Mouse (Mus musculus) lung, embryonic 16.5 days (tissue): ENCODE results near the gene Kcnk5. TPM values are rescaled to one million over a fixed set of nuclear protein-coding genes. Genes with fewer than 3 reads are reported as not detected.

Experiments
- ATAC-seq: fragments of 200-750 bp; cut with Nextera tagmentation; 2 replicates; pipeline ENCODE4 v1.8.0; 2017; ENCODE audit warnings: low read depth, mild to moderate bottlenecking, moderate library complexity
- H3K27ac ChIP-seq: fragments of 300-500 bp; sonication (generic); 2 replicates; pipeline ENCODE4 v1.5.1; 2014; ENCODE audit warnings: mild to moderate bottlenecking, control low read depth, low read length
- H3K27me3 ChIP-seq: fragments of 300-500 bp; sonication (generic); 2 replicates; pipeline ENCODE4 v1.6.1; 2014; ENCODE audit warnings: low read depth, low read length, mixed read lengths; ENCODE audit not compliant: control insufficient read depth, insufficient read depth
- H3K36me3 ChIP-seq: fragments of 300-500 bp; sonication (generic); 2 replicates; pipeline ENCODE4 v1.6.1; 2014; ENCODE audit warnings: low read length; ENCODE audit not compliant: control insufficient read depth, insufficient read depth
- H3K4me1 ChIP-seq: fragments of 300-500 bp; sonication (generic); replicated peaks from 2 replicates; pipeline ENCODE4 v1.6.1; 2014; ENCODE audit warnings: low read length, mixed read lengths; ENCODE audit not compliant: control insufficient read depth, insufficient read depth
- H3K4me2 ChIP-seq: fragments of 300-500 bp; sonication (generic); 2 replicates; pipeline ENCODE4 v1.6.1; 2014; ENCODE audit warnings: low read depth, low read length, control low read depth
- H3K4me3 ChIP-seq: fragments of 300-500 bp; sonication (generic); 2 replicates; pipeline ENCODE4 v1.5.1; 2014; ENCODE audit warnings: mild to moderate bottlenecking, low read length, control low read depth
- H3K9ac ChIP-seq: fragments of 300-500 bp; sonication (generic); 2 replicates; pipeline ENCODE4 v1.6.1; 2014; ENCODE audit warnings: low read length, control low read depth
- H3K9me3 ChIP-seq: fragments of 300-500 bp; sonication (generic); 2 replicates; pipeline ENCODE4 v1.6.1; 2016; ENCODE audit warnings: low read length; ENCODE audit not compliant: control insufficient read depth
- WGBS: fragments of 180-500 bp; shearing (Covaris S2); extraction: QIAGEN DNeasy Blood & Tissue Kit; methylation state at CpG from one replicate; pipeline ENCODE4 v1.1.7; 2014; 5-methylcytosine and 5-hydroxymethylcytosine counted together
- polyA plus RNA-seq: library from polyadenylated mRNA; unstranded; fragments of >200 nt; fragmentation: Nextera tagmentation; extraction: Ambion mirVana; gene quantifications from 2 replicates; pipeline ENCODE4 v1.2.1, GENCODE M21; 2015

The Kcnk5 gene
- polyA plus RNA-seq, 1 experiment from 2014 or later = 14.2 TPM

- no peak for ATAC-seq
- H3K9ac ChIP-seq = no peak overlapping the region
Observed at GRCm38 (mm10) chr14:20175114-20175513, 6.5 kb downstream of the Kcnk5 start.

GRCm38 (mm10) chr14:20174696-20175095 is 6.9 kb downstream of the Kcnk5 start:
- Histone ChIP-seq H3K9me3 (no peaks in the 10 kb centered on the region), H3K27me3 (no peaks in the 10 kb centered on the region), H3K36me3 (no peaks in the 10 kb centered on the region), H3K4me2 (no peak overlapping the region), H3K27ac (no peak overlapping the region), H3K4me3 (no peak overlapping the region), H3K4me1 (peaks cover 55% of the 10 kb centered on the region), H3K9ac (no peak overlapping the region)
- WGBS = 80% methylated on average over 6 of the region's 6 CpGs
- no peak for ATAC-seq

More at GRCm38 (mm10) chr14:20175114-20175513, 6.5 kb downstream of the Kcnk5 start:
- H3K9me3 ChIP-seq = no peaks in the 10 kb centered on the region
- H3K27ac ChIP-seq = no peak overlapping the region
- H3K36me3 ChIP-seq = no peaks in the 10 kb centered on the region
- H3K4me2 ChIP-seq = no peak overlapping the region
- peaks cover 58% of the 10 kb centered on the region for H3K4me1 ChIP-seq
- no peaks in the 10 kb centered on the region for H3K27me3 ChIP-seq
- no peak overlapping the region for H3K4me3 ChIP-seq
- 71% methylated on average over 7 of the region's 7 CpGs for WGBS

- no peak for ATAC-seq
- H3K9ac ChIP-seq = no peak overlapping the region
Observed at GRCm38 (mm10) chr14:20173873-20174490, 7.6 kb downstream of the Kcnk5 start.

GRCm38 (mm10) chr14:20172924-20173323 is 8.7 kb downstream of the Kcnk5 start:
- H3K36me3 ChIP-seq = no peaks in the 10 kb centered on the region
- peak overlapping the region; percentile 82 for H3K27ac ChIP-seq
- peaks cover 39% of the 10 kb centered on the region for H3K4me1 ChIP-seq
- H3K27me3 ChIP-seq = no peaks in the 10 kb centered on the region
- H3K4me2 ChIP-seq = no peak overlapping the region
- no peak overlapping the region for H3K4me3 ChIP-seq
- no peaks in the 10 kb centered on the region for H3K9me3 ChIP-seq
- peak; percentile 32; the same call in 1 of the 2 replicates for ATAC-seq
- 0 out of 2 replicates have a peak overlapping the region, but pooled peaks have one; percentile 9 for H3K9ac ChIP-seq
- 24% methylated on average over 4 of the region's 4 CpGs for WGBS

More at GRCm38 (mm10) chr14:20173873-20174490, 7.6 kb downstream of the Kcnk5 start:
- Histone ChIP-seq H3K27me3 (no peaks in the 10 kb centered on the region), H3K4me3 (no peak overlapping the region), H3K4me1 (peaks cover 48% of the 10 kb centered on the region), H3K36me3 (no peaks in the 10 kb centered on the region), H3K9me3 (no peaks in the 10 kb centered on the region), H3K27ac (peak overlapping the region; percentile 82), H3K4me2 (no peak overlapping the region)
- WGBS = 79% methylated on average over 14 of the region's 14 CpGs

GRCm38 (mm10) chr14:20172509-20172908 is 9.1 kb downstream of the Kcnk5 start:
- no peaks in the 10 kb centered on the region for H3K9me3 ChIP-seq
- H3K36me3 ChIP-seq = no peaks in the 10 kb centered on the region
- WGBS = 37% methylated on average over 5 of the region's 5 CpGs
- H3K4me2 ChIP-seq = no peak overlapping the region
- H3K4me3 ChIP-seq = no peak overlapping the region
- peaks cover 38% of the 10 kb centered on the region for H3K4me1 ChIP-seq
- no peaks in the 10 kb centered on the region for H3K27me3 ChIP-seq
- peak; percentile 79 for ATAC-seq
- peak overlapping the region; percentile 82 for H3K27ac ChIP-seq
- 0 out of 2 replicates have a peak overlapping the region, but pooled peaks have one; percentile 9 for H3K9ac ChIP-seq

GRCm38 (mm10) chr14:20171840-20172239 is 9.8 kb downstream of the Kcnk5 start:
- peak; percentile 11; the same call in 1 of the 2 replicates for ATAC-seq
- H3K27ac ChIP-seq = no peak overlapping the region

GRCm38 (mm10) chr14:20169251-20169650 is 12.4 kb downstream of the Kcnk5 start:
- Histone ChIP-seq H3K27me3 (no peaks in the 10 kb centered on the region), H3K27ac (no peak overlapping the region), H3K36me3 (no peaks in the 10 kb centered on the region), H3K9ac (no peak overlapping the region), H3K4me1 (peaks cover 37% of the 10 kb centered on the region), H3K4me3 (no peak overlapping the region), H3K4me2 (no peak overlapping the region), H3K9me3 (no peaks in the 10 kb centered on the region)
- no peak for ATAC-seq
- WGBS = 89% methylated on average over 4 of the region's 4 CpGs

More at GRCm38 (mm10) chr14:20171840-20172239, 9.8 kb downstream of the Kcnk5 start:
- WGBS = 54% methylated on average over 3 of the region's 3 CpGs
- Histone ChIP-seq H3K36me3 (no peaks in the 10 kb centered on the region), H3K9me3 (no peaks in the 10 kb centered on the region), H3K4me2 (no peak overlapping the region), H3K9ac (no peak overlapping the region), H3K27me3 (no peaks in the 10 kb centered on the region), H3K4me1 (peaks cover 37% of the 10 kb centered on the region), H3K4me3 (no peak overlapping the region)

GRCm38 (mm10) chr14:20168478-20168877 is 13.1 kb downstream of the Kcnk5 start:
- H3K4me1 ChIP-seq = peaks cover 32% of the 10 kb centered on the region
- WGBS = 71% methylated on average over 1 of the region's 1 CpGs

GRCm38 (mm10) chr14:20168054-20168453 is 13.6 kb downstream of the Kcnk5 start:
- ATAC-seq = no peak
- H3K4me1 ChIP-seq = peaks cover 31% of the 10 kb centered on the region
- no peak overlapping the region for H3K4me3 ChIP-seq
- no peak overlapping the region for H3K27ac ChIP-seq
- H3K9me3 ChIP-seq = no peaks in the 10 kb centered on the region
- no peak overlapping the region for H3K4me2 ChIP-seq
- H3K9ac ChIP-seq = no peak overlapping the region
- WGBS = 82% methylated on average over 2 of the region's 2 CpGs
- H3K36me3 ChIP-seq = no peaks in the 10 kb centered on the region
- H3K27me3 ChIP-seq = no peaks in the 10 kb centered on the region

More at GRCm38 (mm10) chr14:20168478-20168877, 13.1 kb downstream of the Kcnk5 start:
- no peaks in the 10 kb centered on the region for H3K36me3 ChIP-seq
- ATAC-seq = no peak
- no peak overlapping the region for H3K4me2 ChIP-seq
- H3K4me3 ChIP-seq = no peak overlapping the region
- no peak overlapping the region for H3K27ac ChIP-seq
- no peaks in the 10 kb centered on the region for H3K9me3 ChIP-seq
- no peak overlapping the region for H3K9ac ChIP-seq
- H3K27me3 ChIP-seq = no peaks in the 10 kb centered on the region
